Mouse (Mus musculus): Measurements from ENCODE around the gene Dok4.

- no peak; the same call in 1 of the 2 replicates for TF ChIP-seq POLR2A (IDR thresholded peaks at IDR 0.05; ENCODE audit: low read depth, low read length)
- TF ChIP-seq CTCF (IDR thresholded peaks at IDR 0.05; ENCODE audit: extremely low read depth, insufficient read depth, insufficient read length, insufficient replicate concordance): no peak
Observed at GRCm38 (mm10) chr8:94876197-94876730, at the start of gene Dok4.
